Comparison of ENCODE assay signal across 8 mouse cellular contexts in the genomic region with DNA sequence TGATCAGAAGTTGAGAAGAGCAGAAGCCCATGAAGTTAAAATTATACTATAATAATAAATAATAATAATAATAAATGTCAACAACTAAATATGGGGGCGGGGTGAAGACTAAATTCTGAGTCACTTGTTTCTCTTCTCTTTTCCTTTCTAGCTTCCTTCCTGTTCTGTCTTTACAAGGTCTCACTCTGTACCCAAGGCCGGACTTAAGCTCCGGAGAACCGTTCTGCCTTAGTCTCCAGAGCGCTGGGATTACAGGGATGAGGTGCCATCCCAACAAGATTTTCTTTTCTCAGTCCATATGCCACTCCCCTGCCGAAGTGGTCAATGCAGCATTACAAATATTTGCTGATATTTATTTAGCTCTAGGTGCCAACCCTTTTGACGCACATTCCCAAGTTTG. TPM values are rescaled to one million over a fixed set of nuclear protein-coding genes. Genes with fewer than 3 reads are reported as not detected.
DNase-seq lines count a peak whose midpoint lies in the region; ATAC-seq lines count a peak whose summit lies in the region.

No protein-coding gene starts in this region.

- H3K4me2 ChIP-seq in forebrain, embryonic 14.5 days (ENCODE audit: low read length) = peak overlapping the region; percentile 65
- peak overlapping the region; percentile 84 for H3K4me2 ChIP-seq in liver, embryonic 11.5 days

- peak overlapping the region; percentile 92 for H3K9ac ChIP-seq in forebrain, embryonic 14.5 days (ENCODE audit: low read length)
- H3K9ac ChIP-seq in liver, embryonic 11.5 days (ENCODE audit: low read depth, low read length) = peak overlapping the region; percentile 95; the same call in 1 of the 2 replicates

- WGBS in forebrain, embryonic 14.5 days = 22% methylated on average over 7 of the region's 7 CpGs
- 17% methylated on average over 7 of the region's 7 CpGs for WGBS in liver, embryonic 11.5 days

- peak overlapping the region; percentile 93 for H3K4me3 ChIP-seq in forebrain, embryonic 14.5 days (ENCODE audit: low read depth, low read length)
- peak overlapping the region; percentile 92 for H3K4me3 ChIP-seq in liver, embryonic 11.5 days (ENCODE audit: low read depth, low read length)

- ATAC-seq in CD4-positive, CD25-positive, alpha-beta regulatory T cell, adult 4 months = peak; percentile 22
- no peak for ATAC-seq in forebrain, embryonic 14.5 days
- no peak for ATAC-seq in liver, embryonic 11.5 days (replicated peaks; ENCODE audit: low FRiP score)

- DNase-seq in cerebellum, adult 11-12 months = peak; percentile 36
- DNase-seq in cerebellum, postnatal 4 days (ENCODE audit: low spot score in 2 of 2) = no peak
- peak; percentile 30 for DNase-seq in forebrain, embryonic 14.5 days (ENCODE audit: low spot score)
- DNase-seq in liver, embryonic 11.5 days (ENCODE audit: low spot score) = no peak
- peak; percentile 23 for DNase-seq in naive thymus-derived CD4-positive, alpha-beta T cell, adult 2 months (ENCODE audit: low read depth)
- no peak for DNase-seq in gastrocnemius, postnatal 36 days
- no peak for DNase-seq in right cerebral cortex, postnatal 4 days

- peak overlapping the region; percentile 98; the same call in 1 of the 2 replicates for H3K27ac ChIP-seq in forebrain, embryonic 14.5 days (ENCODE audit: low read depth, low read length)
- H3K27ac ChIP-seq in liver, embryonic 11.5 days (ENCODE audit: low read depth, low read length) = no peak overlapping the region

- no peaks in the 10 kb centered on the region for H3K27me3 ChIP-seq in forebrain, embryonic 14.5 days (replicated peaks; ENCODE audit: control insufficient read depth, insufficient read depth, low read length)
- no peaks in the 10 kb centered on the region for H3K27me3 ChIP-seq in liver, embryonic 11.5 days (replicated peaks; ENCODE audit: control insufficient read depth, insufficient read depth, low read length)

- H3K9me3 ChIP-seq in forebrain, embryonic 14.5 days (replicated peaks; ENCODE audit: control insufficient read depth, low read length) = no peaks in the 10 kb centered on the region
- H3K9me3 ChIP-seq in liver, embryonic 11.5 days (ENCODE audit: control insufficient read depth, low read length) = no peaks in the 10 kb centered on the region

- peaks cover 19% of the 10 kb centered on the region for H3K4me1 ChIP-seq in forebrain, embryonic 14.5 days (ENCODE audit: control insufficient read depth, insufficient read depth, low read length)
- H3K4me1 ChIP-seq in liver, embryonic 11.5 days (replicated peaks; ENCODE audit: control insufficient read depth, insufficient read depth, low read length) = peaks cover 3% of the 10 kb centered on the region; the same call in 1 of the 2 replicates

- H3K36me3 ChIP-seq in forebrain, embryonic 14.5 days (ENCODE audit: control insufficient read depth, insufficient read depth, low read length) = no peaks in the 10 kb centered on the region
- no peaks in the 10 kb centered on the region for H3K36me3 ChIP-seq in liver, embryonic 11.5 days (ENCODE audit: control insufficient read depth, insufficient read depth, low read length)

- intact Hi-C loops in gastrocnemius, postnatal 36 days (cut with DNase I) = no loop called here

RNA-seq across cellular contexts. Expression of a gene that starts 0.5 kb away (rescaled TPM):
- polyA plus RNA-seq in CD4-positive, CD25-positive, alpha-beta regulatory T cell, adult 4 months (2017; shearing (Covaris generic)) = 10 to 100 TPM; 15.2 to 16.1 TPM
- polyA plus RNA-seq in forebrain, embryonic 14.5 days (2014; fragmentation: Nextera tagmentation; extraction: Ambion mirVana) = 61.2 and 66.7 TPM in 2 replicates
- 37.8 and 43.3 TPM in 2 replicates for polyA plus RNA-seq in liver, embryonic 11.5 days (2014; fragmentation: Nextera tagmentation; extraction: Ambion mirVana)
- total RNA-seq in gastrocnemius, postnatal 36 days (2021) = 10 to 100 TPM; 16.6 to 20.4 TPM

Comparison
In these comparisons a context has a peak if more than half of its experiments do, and no peak if none do; other contexts are left out.
1. DNase-seq: peak in cerebellum, adult 11-12 months (single experiment), forebrain, embryonic 14.5 days (single experiment) and naive thymus-derived CD4-positive, alpha-beta T cell, adult 2 months (single experiment); none in cerebellum, postnatal 4 days (0 of 2), liver, embryonic 11.5 days (single experiment), gastrocnemius, postnatal 36 days (0 of 2) and right cerebral cortex, postnatal 4 days (single experiment).